Mouse (Mus musculus) E14TG2a.4 (cell line): Measurements from ENCODE around the gene Swi5.

Experiments used
- CTCF ChIP-seq: conservative IDR thresholded peaks from 2 replicates; pipeline ENCODE4 v1.5.1; 2014; ENCODE audit warnings: low read length
- POU5F1 ChIP-seq: IDR thresholded peaks from 2 replicates; pipeline ENCODE4 v1.6.1; 2014; ENCODE audit warnings: low read length, borderline replicate concordance

- TF ChIP-seq CTCF (no peak), POU5F1 (no peak)
These were observed 51.8 kb downstream of the Swi5 start, which contains the start of gene Pomt1 for GRCm38 (mm10) chr2:32235886-32236759.
